Mouse (Mus musculus) embryonic stem cell, embryonic (primary cell): ENCODE results near the gene Erc2.

Experiments
- CTCF ChIA-PET, 4 experiments: fragments of 300-600 bp in 2 of 4; fragments of 350-600 bp in 2 of 4; sonication (Branson Sonifier 250); formaldehyde crosslinking; loops; one replicate each; lab custom pipeline; 2022; ENCODE audit warnings: inconsistent platforms in 2 of 4; lab: Charles Lee
- POLR2A ChIA-PET, 4 experiments: fragments of 300-600 bp in 2 of 4; fragments of 350-600 bp in 2 of 4; sonication (Branson Sonifier 250); formaldehyde crosslinking; loops; one replicate each; lab custom pipeline; 2022; ENCODE audit warnings: antibody characterized with exemption in 4 of 4, inconsistent platforms in 1 of 4; lab: Charles Lee

The Erc2 gene

DNA sequence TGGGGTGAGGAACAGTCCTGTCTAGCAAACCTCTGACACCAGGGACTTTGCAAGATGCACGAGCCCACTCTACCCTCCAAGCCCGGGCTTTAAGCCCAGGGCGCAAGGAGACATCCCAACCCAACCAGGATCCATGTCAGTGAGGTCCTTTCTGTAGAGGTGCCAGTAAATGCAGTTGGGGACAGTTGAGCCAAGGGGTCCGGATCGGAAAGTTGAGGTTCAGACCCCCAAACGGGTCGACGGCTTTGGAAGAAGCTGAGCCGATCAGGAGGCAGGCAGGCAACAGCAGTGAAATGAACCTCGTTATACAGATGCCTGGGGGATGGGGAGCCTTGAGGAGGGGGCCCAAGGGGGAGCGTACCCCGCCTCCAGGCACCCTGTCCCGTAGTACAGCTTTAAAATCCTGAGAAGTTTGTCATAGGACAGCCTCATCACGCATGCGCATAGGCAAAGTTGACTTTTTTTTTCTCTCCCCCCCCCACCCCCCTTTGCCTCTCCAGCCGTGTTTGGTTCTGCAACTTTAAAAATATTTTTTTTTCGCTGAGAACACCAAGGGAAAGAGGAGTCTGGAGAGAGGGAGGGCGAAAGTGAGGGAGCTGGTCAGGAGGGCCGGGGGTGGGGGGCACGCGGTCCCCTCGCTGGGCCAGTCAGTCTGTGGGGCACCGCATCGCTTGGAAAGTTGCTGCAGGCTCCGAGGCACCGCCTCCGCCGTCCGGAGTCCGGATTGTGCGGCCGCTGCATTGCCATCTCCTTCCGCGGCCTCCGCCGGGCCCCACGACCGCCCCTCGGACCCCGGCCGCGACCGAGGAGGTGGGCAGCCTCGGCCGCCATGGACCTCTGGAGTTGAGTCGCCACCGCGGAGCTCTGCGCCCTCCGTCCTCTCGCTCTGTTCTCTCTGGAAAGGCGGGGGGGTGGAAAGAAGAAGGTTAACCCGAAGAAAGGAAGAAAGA, 882.1 kb downstream of the Erc2 start, which contains the start of gene Wnt5a:
Gene Wnt5a (plus strand): TSS at position 650 of the 950 bp plus-strand sequence.
- ChIA-PET CTCF (interaction anchor here in 3 of 4 experiments (0.6 to 0.7 kb wide), 3 partner anchors 547 to 699 kb away, joined by 3 to 6 read pairs (median 3); no protein-coding TSS in a partner anchor), POLR2A (interaction anchor here in 2 of 4 experiments (0.5 to 1.0 kb wide), 3 partner anchors 15 to 157 kb away, joined by 3 read pairs; no protein-coding TSS in a partner anchor)

- CTCF ChIA-PET = interaction anchor here in 2 of 4 experiments (0.6 to 0.7 kb wide), 2 partner anchors 548 to 699 kb away, joined by 3 read pairs; no protein-coding TSS in a partner anchor
- POLR2A ChIA-PET = interaction anchor here in 2 of 4 experiments (0.5 to 1.0 kb wide), 4 partner anchors 14 to 871 kb away, joined by 3 to 4 read pairs (median 3); no protein-coding TSS in a partner anchor
Observed at GRCm38 (mm10) chr14:28505051-28505585, 882.9 kb downstream of the Erc2 start.

DNA sequence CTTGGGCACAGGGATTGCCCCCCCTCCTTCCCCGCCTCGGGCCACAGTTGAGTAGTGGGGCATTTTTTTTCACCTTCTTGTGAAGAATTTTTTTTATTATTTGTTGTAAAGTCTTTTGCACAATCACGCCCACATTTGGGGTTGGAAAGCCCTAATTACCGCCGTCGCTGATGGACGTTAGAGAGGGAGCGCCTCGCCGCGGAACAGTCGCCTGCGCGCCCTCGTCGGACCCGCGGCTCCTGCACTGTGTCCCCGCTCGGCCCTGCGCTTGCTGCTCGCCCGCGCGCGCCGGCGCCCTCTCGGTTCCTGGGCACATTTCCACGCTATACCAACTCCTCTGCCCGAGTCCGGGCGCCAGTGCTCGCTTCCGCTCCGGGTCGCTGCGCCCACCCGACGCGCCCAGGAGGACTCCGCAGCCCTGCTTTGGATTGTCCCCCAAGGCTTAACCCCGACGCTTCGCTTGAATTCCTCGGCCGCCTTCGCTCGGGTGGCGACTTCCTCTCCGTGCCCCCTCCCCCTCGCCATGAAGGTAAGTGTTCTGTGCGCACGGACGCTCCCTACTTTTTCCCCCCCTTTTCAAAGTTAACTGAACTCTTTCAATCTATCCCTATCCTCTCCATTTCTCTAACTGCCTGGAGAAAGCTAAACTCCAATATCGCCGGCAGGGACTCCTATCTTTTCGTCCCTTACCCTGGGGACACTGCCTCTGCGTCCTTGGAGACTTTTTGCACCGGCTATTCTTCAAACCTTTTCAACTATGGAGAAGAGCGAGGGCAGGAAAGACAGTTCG, 883.6 kb downstream of the Erc2 start:
- ChIA-PET POLR2A (interaction anchor here in 1 of 4 experiments (0.6 to 0.8 kb wide), 2 partner anchors 40 to 870 kb away, joined by 3 to 4 read pairs; no protein-coding TSS in a partner anchor), CTCF (no interaction called here)

DNA sequence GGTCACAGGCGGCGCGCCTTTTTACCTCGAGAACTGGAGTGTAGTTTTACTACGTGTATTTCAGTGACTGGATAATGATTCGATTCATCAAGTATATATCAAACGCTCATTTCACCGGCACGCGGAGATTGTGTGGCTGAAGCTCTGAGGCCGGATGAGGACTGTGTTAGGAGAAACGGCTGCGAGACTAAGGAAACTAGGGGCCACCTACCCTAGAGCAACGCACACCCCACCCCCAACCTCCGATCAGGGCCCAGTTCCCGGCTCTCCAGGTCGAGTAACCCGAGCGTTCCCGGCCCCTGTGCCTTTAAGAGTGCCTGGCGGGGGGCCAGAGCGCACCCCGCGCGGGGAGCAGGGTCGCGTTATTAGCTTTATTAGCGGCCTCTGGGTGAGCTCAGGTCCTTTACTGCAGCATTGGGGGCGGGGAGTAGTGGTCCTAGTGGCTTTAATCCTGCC, 884.2 kb downstream of the Erc2 start:
- POLR2A ChIA-PET = interaction anchor here in 1 of 4 experiments (0.6 to 0.7 kb wide), 2 partner anchors 9 to 40 kb away, joined by 3 read pairs; no protein-coding TSS in a partner anchor
- CTCF ChIA-PET = interaction anchor here in 2 of 4 experiments (1.1 to 1.6 kb wide), 4 partner anchors 16 to 698 kb away, joined by 3 to 7 read pairs (median 6); no protein-coding TSS in a partner anchor

GRCm38 (mm10) chr14:28507011-28507410, 884.8 kb downstream of the Erc2 start:
- ChIA-PET CTCF (interaction anchor here (0.6 to 1.6 kb wide), 31 partner anchors 14 to 1216 kb away, joined by 3 to 11 read pairs (median 4); no protein-coding TSS in a partner anchor), POLR2A (interaction anchor here in 3 of 4 experiments (0.7 to 1.0 kb wide), 6 partner anchors 8 to 708 kb away, joined by 3 to 5 read pairs (median 4); no protein-coding TSS in a partner anchor)

DNA sequence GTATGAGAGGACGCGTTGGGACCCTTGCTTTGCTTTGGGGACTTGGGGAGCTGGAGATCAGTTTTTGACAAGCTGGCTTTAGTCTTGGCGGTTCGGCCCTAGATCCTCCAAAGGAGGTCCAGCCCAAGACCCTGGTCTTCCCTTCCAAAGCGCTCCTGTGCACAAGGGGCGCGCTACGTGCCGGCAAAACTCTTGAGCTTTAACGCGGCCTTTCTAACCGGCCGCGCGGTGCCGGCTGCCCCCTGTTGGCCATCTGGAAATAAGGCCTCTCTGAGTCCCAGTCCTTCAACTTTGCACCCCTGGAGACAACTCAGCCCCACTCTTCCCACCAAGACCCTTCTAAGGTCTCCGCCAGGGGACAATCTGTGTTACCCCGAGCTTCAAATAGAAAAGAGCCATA, 885.2 kb downstream of the Erc2 start:
- ChIA-PET POLR2A (interaction anchor here (0.5 to 1.0 kb wide), 6 partner anchors 9 to 1055 kb away, joined by 3 to 5 read pairs (median 4); no protein-coding TSS in a partner anchor), CTCF (interaction anchor here (0.6 to 1.6 kb wide), 32 partner anchors 13 to 1215 kb away, joined by 3 to 11 read pairs (median 4); no protein-coding TSS in a partner anchor)

DNA sequence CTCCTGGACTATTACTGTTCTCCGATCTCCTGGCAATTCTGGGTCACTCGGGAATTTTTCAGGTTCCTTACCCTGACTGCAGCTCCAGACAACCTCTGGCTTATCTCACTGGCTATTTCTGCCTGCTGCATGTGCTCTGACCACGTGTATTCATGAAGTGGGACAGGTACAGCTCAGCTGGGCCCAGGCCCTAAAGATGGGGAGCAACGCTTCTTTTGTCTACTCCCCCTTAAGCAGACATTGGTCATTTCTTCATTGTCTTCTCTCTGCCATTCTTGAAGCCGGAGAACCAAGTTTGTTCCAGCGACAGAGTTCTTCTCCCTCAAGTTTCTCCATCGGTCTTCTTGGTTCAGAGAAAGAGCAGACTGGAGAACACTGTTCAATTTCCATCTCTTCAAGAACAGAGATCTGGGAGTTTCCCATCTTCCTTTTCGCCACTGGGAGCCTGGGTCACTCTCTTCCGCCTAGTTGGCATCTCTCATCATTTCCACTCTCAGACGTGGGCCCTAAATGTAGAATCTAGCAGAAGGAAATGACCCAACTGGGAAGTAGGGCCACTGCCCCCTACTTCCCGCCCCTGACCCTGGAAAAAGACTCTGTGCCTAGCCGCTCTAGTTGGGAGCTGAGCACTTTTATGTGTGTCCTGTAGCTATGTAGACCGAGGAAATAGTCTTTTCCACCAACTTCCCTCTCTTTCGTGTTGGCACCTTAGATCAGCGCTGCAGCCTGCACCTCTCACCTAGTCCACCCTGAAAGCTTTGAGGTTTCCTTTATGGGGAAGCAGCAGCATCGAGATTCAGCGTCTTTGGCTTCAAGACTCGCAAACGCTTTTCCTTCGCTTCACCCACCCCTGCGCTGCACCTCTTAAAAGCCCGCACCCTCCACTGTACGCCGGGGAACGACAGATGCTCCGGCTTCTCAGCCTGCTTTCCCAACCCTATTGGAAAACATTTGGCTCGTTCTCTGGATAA, 886.3 kb downstream of the Erc2 start:
- ChIA-PET POLR2A (no interaction called here), CTCF (interaction anchor here in 3 of 4 experiments (0.6 to 1.8 kb wide), 3 partner anchors 105 to 560 kb away, joined by 6 read pairs; no protein-coding TSS in a partner anchor)

- ChIA-PET CTCF (interaction anchor here in 3 of 4 experiments (0.7 to 1.8 kb wide), 3 partner anchors 15 to 580 kb away, joined by 3 to 6 read pairs (median 4); no protein-coding TSS in a partner anchor), POLR2A (no interaction called here)
Observed at GRCm38 (mm10) chr14:28509441-28510340, 887.5 kb downstream of the Erc2 start.

DNA sequence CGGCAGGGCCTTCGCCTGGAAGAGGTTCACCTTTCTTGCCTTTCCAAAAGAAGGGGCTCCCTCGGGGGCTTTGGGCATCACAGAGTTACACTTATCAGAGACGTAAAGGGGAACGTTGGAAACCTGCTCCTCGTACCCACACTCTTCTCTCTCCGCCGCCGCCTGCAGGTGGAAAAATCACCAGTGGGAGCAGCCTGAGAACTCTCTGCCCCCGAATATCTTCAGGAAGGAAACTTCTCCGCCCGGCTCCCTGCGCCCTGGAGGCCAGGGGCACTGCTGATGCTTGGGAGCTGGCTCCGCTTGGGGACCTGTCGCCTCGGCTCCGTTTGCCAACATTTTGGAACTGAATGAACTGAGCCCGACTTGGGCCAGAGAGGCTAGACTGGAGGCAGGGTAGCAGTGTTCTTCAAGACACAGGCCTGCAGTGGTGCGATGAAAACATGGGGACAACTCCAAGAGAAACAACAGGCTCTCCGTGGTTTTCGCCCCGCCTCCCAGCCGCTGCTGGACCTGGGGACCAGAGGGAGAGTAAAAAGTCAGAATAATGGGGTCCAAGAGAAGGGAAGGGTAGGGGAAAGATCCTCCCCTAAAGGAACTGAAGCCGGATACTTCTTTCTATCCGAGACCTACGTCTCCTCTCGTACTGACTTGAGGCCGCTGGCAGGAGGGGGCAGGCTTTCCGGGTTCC, 888.3 kb downstream of the Erc2 start:
- ChIA-PET CTCF (interaction anchor here in 2 of 4 experiments (0.7 to 1.1 kb wide), 2 partner anchors 14 to 580 kb away, joined by 3 to 4 read pairs; no protein-coding TSS in a partner anchor), POLR2A (no interaction called here)

DNA sequence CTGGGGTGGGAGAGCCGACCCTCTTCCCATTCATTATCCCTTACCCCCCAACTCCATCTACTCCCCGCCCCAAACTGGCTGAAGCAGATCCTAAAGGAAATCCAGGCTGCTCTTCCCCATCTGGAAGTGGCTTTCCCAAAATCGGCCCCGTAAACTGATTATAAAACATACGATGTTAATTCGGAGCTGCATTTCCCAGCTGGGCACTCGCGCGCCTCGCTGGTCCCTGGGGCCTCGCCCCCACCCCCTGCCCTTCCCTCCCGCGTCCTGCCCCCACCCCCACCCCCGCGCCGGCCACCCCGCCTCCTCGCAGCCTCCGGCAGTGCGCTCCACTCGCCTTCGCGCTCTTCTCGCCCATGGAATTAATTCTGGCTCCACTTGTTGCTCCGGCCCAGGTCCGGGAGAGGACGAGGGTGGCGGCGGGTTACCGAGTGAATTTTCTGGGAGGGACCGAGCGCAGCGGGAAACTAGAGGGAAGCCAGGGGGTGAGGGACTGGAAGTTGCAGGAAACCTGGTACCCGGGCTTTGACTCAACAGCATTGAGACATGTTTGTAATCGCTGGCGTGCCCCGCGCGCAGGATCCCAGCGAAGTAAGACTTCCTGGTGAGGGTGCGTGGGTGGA, 888.9 kb downstream of the Erc2 start:
- POLR2A ChIA-PET = no interaction called here

DNA sequence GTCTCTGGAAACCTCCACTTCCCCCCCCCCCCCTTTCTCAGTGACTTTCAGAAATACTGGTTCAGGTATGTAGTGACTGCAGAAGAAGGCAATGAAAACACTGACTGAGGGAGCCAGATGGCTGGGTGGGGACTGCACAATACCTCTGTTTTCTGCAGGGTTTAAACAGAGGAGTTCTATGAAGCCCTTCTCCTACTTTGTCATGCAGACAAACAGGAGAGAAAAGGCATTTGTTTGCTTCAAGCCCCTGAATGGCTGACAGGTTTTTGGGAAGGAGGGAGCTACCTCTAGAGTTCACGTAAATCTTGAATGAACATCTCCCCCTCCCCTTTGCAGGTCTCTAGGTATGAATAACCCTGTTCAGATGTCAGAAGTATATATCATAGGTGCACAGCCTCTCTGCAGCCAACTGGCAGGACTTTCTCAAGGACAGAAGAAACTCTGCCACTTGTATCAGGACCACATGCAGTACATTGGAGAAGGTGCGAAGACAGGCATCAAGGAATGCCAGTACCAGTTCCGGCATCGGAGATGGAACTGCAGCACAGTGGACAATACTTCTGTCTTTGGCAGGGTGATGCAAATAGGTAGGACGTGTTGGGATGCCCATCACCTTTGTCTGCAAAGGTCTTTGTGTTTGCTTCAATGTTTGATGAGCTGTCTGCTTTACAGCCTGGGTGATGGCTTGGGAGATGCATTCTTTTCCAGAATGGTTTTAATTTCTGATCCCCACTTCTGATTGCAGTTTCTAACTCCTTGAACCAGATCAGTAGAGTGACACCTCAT, 890.8 kb downstream of the Erc2 start:
- POLR2A ChIA-PET = no interaction called here

More for the DNA sequence above, 888.9 kb downstream of the Erc2 start:
- CTCF ChIA-PET = no interaction called here

DNA sequence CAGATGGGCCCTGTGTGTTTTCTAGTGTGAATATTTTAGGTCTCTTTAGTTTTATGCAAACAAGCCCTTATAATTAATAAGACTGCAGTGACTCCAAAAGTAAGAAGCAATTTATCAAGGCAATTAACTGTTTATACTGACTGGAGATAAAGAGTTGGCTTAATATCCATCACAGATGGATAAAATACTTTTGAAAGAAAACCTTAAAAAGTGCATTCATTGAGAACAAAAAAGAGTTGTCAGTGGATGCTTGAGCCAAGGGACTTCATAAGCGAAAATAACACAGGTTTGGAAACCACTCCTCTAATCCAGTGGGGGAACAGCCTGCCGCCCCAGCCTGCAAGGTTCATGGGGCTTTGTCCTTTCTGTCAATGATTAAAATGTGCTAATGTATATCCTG, 891.9 kb downstream of the Erc2 start:
- ChIA-PET CTCF (no interaction called here), POLR2A (no interaction called here)

More for the DNA sequence above, 890.8 kb downstream of the Erc2 start:
- CTCF ChIA-PET = no interaction called here

DNA sequence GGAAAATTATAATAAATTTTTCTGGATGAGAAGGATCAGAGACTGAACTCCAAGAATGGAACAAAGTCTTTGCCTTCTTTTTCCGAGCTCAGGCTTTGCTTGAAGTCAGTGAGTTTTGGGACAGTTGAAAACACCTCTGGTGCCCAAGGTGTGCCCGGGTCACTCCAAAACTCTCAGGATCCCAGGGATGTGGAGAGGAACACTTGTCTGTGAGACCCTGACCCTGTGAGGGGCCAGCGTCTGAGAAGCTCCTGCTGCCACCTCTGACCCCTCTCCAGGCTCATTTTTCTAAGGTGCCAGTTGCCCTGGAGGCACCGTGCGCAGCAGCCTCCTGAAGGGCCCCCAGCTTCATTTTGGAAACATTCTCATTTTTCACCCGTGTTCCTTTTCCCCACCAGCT, 893.1 kb downstream of the Erc2 start:
- POLR2A ChIA-PET = interaction anchor here in 1 of 4 experiments (0.8 kb wide), 1 partner anchor 9 kb away, joined by 3 read pairs; no protein-coding TSS in a partner anchor
- CTCF ChIA-PET = no interaction called here
